Mouse (Mus musculus) gastrocnemius, postnatal 25 days (tissue): ENCODE measurements at regions not wholly inside any gene's neighbourhood (a gene's known extent, or its start where the extent isn't known, plus 50 kb on each side); places are given as distances from the start of the nearest gene placed in this dataset.

Experiments used
- DNase-seq: peaks from one replicate; pipeline ENCODE4 v3.0.0; 2022

DNA sequence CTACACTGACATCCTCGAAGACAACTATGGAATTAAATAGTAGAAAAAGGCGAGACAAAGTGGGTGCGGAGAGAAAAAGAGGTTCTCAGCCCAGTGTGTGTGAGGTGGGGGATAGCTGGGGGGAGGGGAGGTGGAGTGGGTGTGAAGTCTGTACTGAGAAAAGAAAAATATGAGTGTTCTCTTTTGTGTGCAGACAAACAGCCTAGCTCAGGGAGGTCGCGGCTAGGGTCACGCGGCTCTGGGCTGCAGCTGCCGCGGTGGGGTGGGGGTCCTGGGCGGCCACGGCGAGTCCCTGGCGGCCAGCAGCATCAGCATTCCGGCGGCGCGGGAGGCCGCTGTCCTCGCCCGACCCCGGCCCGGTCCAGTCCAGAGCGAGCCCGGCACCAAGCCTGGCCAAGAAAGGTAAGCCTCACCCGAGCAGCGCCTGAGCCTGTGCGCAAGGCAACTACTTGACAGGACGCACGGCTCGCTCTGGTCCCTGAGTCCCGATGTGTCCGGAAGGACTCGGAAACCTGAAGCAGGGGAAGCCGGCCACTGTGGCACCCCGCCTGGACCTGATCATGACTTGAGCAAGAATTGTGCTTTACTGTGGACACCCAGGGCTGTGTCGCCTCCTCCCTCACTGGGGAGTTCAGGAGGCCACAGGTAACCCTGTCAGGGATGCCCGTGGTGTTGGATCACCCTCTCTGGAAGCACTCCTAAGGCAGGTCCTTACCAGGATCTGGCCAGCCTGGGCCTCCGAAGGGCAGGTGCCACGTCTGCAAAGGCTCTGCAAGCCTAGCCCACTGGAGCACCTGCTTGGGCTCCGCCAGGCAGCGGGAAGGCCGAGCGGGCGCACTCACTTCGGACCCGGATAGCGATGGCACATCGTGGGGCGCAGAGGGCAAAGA lies 91.4 kb upstream of the Dio3 start:
- no peak for DNase-seq

- DNase-seq = no peak
Observed at GRCm38 (mm10) chr12:110188136-110188631, 90.7 kb upstream of the Dio3 start.

DNA sequence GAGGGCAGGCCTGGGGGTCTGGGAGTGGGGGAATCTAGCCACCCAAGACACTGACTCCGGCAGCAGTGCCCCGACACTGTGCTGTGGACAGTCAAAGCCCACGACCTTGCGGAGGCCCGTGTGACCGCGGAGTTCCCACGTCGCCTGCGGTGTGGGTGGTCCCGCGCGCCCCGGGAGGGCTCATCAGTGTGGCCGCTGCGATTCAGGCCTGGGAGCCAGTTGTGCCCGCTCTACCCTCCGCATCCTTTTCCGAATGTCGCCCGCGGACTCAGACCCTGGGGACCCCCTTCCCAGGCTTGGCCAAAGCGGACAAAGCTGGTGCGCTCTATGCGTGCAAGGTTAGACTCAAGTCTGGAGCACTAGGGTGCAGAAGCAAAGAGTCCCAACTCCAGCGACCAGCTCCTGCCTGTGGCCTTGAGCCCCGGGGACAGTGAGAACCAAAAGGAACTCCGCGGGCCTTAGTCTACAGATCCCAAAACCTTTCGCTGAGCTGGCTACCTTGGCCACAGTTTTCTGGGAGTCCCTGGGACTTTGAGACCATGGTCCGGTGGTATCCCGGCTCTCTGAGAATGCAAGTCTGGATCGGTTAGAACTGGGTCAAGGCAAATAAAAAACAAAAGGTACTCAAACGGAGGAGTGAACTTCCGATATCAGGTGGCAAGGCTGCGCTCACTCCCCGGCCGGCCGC lies 90.1 kb upstream of the Dio3 start:
- DNase-seq = no peak

DNA sequence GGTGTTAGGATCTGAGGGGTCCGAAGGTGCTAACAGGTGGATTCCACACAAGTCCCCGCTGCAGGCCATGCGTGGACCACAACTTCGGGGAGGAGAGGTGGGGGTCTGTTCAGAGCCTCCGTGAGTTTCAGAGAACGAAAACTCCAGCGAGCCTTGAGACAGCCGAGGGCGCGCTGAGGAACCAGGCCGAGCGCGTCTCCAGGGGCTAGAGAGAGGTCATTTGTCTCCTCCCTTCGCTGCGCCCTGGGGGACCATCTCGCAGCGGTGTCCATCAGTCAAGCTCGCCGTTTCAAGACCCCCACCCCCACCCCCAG lies 89.6 kb upstream of the Dio3 start:
- DNase-seq = no peak

GRCm38 (mm10) chr12:110192186-110192585 lies 86.7 kb upstream of the Dio3 start:
- DNase-seq = no peak

- no peak for DNase-seq
Observed at GRCm38 (mm10) chr12:110197366-110197765, 81.5 kb upstream of the Dio3 start.

DNA sequence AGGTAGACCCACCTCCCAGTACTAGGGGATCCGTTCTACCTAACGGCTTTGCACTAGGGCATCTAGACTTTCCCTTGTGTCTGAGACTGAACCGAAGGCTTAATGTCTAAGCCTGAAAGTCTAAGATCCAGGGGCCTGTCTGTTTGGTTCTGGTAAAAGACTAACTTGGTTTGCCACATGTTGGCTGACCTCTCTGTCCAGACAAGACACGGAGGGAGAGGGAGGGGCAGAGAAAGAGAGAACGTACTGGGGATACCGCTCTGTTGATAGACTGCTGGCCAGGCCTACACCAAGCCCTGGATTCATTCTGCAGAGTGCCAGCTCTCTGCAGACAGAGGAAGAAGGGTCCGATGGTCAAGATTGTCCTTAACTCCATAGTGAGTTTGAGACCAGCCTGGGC lies 78.4 kb upstream of the Dio3 start:
- DNase-seq = no peak

DNA sequence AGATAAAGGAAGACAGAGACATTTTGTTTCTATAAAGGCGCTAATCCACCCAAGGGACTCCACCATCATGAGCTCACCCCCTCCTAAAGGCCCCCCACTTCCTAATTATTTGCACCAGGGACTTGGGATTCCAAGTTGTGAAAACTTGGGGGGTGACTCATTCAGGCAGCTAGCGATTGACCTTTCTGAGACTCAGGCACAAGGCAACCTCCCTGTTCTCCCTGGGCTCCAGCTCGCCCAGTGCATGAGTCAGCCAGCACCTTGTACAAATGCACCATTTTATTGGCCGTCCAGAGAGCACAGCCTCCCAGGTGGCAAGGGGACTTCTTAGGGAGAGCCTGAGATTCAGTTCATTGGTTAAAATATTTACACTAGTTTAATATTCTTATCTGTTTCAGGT lies 78.0 kb upstream of the Dio3 start:
- DNase-seq = no peak

DNA sequence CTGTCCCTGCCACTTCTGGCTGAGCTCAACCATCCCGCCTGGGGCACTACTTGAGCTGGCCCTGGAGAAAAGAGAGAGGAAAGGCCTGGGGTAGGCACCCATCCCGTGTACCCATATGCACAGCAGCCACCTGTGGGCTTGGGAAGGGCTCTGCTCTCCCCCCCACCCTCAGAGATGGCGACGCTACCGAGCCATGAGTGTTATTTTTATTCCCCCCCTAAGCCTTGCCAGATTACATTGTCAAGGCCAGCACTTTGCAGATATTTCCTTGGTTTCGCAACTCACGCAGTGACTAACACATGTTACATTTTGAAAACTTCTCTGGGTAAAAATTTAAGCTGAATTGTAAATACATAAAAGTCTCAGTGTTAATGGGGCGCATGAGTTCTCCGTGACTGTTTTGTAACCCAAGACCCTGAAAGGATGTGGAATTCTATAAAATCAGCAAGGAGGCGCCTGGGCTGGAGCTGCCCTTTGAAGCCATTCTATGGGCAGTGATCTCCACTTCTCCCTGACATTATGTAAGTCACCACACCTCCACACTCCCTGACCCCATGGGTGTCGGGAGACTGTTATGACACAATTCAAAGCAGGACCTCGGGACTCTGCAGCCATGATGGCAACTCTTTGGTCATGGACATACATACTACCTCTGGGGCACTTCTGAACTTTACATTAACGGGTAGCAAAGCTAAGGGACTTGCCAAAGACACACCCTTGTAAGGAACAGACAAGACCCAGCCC lies 75.4 kb upstream of the Dio3 start:
- DNase-seq = no peak

DNA sequence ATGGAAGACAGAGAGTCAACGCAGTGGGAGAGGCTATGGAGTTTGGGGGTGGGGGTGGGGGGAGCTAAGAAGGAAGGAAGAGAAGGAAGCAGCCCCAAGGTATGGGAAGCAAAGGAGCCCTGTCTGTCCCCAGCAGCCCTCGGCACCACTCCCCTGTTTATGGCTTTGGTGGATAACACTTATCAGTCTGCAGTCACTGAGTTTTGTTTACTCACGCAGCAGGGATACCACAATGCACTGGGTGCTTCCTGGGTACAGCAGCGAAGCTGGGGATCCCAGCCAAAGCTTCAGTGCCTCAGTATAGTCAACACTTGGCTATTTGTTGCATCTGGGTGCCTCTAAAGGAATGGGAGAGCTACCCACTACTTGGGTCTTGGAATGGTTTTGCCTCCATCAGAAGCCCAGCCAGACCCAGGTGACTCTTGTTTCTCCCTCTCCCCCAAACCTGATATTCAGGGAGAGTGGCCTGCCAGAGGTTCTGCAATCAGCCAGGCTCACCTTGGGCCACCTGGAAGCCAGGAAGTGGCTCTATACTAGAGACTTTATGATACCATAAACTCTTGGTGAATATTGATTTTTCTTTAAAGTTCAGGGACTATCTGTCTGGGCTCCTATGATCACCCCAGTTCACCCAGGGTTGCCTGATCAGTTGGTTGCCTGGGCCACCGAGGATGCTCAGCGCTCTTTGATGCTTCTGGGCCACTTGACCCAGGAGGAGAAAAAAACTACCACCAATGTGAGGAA lies 74.5 kb upstream of the Dio3 start:
- no peak for DNase-seq

- DNase-seq = no peak
Observed at GRCm38 (mm10) chr12:110206271-110206670, 72.6 kb upstream of the Dio3 start.

DNA sequence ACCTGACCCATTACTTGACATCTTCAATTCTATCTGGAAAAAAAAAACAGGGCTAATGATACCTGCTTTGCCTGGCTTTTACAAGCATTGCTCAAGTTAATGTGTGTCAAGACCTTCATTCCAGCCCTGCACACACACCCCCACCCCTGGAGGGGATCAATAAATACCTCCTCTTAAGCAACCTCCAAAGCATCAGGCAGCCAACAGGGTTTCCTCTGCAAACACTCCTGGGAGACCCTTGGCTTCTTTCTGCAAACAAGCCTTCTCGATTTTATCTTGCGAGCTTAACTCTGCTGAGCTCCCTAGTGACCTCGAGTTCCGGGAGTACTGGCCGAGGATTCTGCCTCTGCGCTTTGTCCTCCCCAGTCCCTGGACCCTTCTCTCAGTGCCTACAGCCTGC lies 72.1 kb upstream of the Dio3 start:
- peak; percentile 46 for DNase-seq

DNA sequence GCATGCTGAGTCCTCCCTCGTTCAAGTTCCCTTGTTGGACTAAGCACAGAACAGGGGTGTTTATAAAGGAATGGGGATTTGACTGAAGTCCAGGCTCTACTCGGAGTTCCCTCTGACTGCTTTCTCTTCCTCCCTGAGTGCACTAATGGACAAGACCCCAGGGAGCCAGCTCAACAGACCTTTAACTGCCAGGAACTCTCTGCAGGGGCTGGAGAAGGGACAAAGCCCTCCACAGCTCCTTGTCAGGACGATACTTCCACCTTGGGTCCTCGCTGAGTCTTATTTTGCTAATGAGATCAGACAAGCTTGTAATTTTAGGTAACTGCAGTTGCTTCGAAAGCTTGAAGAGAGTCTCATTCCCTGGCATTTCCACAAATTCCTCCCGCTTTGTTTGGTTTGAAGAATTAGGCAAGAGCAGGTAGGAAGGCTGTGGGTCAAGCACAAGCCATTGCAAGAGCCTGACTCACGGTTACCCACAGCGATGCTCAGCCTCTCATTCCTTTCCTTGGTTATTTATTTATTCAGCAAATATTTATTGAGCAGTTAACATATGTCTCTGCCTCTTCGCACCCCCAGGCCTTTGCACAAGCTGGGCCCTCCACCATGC lies 71.5 kb upstream of the Dio3 start:
- no peak for DNase-seq

- no peak for DNase-seq
Observed at GRCm38 (mm10) chr12:110212716-110213115, 66.2 kb upstream of the Dio3 start.

DNA sequence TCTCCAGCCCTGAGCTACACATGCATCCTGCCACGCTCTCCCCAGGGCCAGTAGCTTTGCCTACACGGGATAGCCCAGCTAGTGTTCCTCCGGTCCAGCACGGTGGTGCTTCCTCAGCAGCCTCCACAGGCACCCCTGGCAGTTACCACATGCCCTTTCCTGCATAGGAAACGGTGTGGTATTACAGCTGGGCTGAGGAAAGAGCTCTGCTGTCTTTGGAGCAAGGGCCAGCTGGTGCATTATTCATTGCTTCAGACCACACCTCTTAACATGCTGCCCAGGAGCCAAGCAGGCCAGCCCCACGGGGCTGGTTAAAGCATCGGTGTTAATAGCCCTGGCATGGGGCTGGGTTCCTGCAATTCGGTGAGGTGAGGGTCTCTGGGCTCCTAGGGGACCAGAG lies 64.0 kb upstream of the Dio3 start:
- DNase-seq = no peak

- no peak for DNase-seq
Observed at GRCm38 (mm10) chr12:110215311-110215710, 63.6 kb upstream of the Dio3 start.

GRCm38 (mm10) chr12:110219750-110220149 lies 59.1 kb upstream of the Dio3 start:
- DNase-seq = no peak

DNA sequence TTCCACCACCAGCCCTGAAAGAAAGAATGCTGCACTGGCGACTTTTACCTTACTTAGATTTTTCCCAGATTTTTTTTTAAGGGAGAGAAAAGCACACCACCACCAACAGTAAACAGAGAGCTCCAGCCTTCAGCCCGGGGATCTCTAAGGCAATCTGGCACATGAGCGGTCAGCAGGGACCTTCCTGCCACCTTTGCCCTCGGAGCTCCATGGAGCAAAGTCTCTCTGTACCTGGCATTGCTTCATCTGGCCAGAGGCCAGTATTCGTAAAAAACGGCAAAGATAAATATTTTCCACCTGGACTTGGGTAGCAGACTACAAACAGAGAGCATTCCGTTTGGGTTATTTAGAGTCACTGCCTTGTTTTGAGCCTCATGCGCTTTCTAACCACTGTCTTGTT lies 58.4 kb upstream of the Dio3 start:
- DNase-seq = no peak

DNA sequence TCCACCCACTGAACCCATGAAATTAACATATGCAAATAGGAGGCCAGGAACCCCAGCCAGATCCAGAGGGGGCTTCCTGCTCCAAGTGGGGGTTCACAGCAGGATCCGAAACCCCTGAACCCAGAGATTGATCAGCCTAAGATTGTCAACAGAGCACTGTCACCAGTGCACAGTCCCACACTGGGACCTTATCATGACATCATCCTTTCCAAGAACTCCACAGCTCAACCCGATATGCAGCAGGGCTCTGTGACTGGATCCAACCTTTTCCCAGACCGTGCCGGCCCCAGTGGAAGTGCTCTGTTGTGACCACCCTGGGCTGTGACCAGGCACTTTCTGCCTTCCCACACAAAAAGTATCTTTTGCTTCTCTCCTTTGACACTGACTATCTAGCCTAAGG lies 57.7 kb upstream of the Dio3 start:
- no peak for DNase-seq

GRCm38 (mm10) chr12:110221679-110222078 lies 57.2 kb upstream of the Dio3 start:
- DNase-seq = no peak

GRCm38 (mm10) chr12:110224250-110224649 lies 54.6 kb upstream of the Dio3 start:
- DNase-seq = no peak

DNA sequence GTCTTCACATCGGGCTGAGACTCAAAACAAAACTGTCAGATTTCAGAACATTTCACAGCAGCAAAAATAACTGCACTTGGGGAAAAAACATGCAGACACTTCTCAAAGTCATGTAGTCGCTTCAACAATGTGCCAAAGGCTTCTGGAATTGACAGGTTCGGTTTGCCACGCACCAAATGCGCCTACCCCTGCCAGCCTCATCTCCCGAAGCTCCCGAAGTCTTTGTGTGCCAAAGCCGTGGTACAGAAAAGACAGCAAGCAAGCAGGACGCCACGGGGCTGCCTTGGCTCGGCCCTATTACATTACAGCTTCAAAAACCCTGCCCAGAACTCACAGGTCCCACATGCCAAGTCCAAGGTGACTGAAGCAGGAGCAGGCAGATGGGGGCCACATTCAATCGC lies 50.9 kb upstream of the Dio3 start:
- DNase-seq = no peak
